Mouse (Mus musculus): ENCODE data around the gene Pde11a.
"Not testable (repeated sequence)": the region's sequence is repeated elsewhere in the genome, so short reads cannot be mapped to it uniquely, and the experiment has no call there.

Pde11a gene

GRCm38 (mm10) chr2:75997726-75998125 lies 340.8 kb downstream of the Pde11a start:
- DNase-seq (ENCODE audit: low read depth, low spot score) = no peak

- DNase-seq (ENCODE audit: low read depth, low spot score) = no peak
These were observed 343.7 kb downstream of the Pde11a start for GRCm38 (mm10) chr2:75994841-75995240.

GRCm38 (mm10) chr2:75991581-75992205 lies 346.9 kb downstream of the Pde11a start:
- DNase-seq (ENCODE audit: low read depth, low spot score) = no peak

GRCm38 (mm10) chr2:75990885-75991539 lies 347.6 kb downstream of the Pde11a start:
- DNase-seq (ENCODE audit: low read depth, low spot score) = peak; percentile 70

- DNase-seq (ENCODE audit: low read depth, low spot score) = no peak
These were observed 348.9 kb downstream of the Pde11a start for GRCm38 (mm10) chr2:75989694-75990093.

- no peak for DNase-seq (ENCODE audit: low read depth, low spot score)
These were observed 349.7 kb downstream of the Pde11a start for GRCm38 (mm10) chr2:75988779-75989363.

GRCm38 (mm10) chr2:75988378-75988777 lies 350.2 kb downstream of the Pde11a start:
- DNase-seq (ENCODE audit: low read depth, low spot score) = no peak

- no peak for DNase-seq (ENCODE audit: low read depth, low spot score)
These were observed 350.8 kb downstream of the Pde11a start for GRCm38 (mm10) chr2:75987739-75988138.

GRCm38 (mm10) chr2:75985124-75985523 lies 353.4 kb downstream of the Pde11a start:
- DNase-seq (ENCODE audit: low read depth, low spot score) = peak; percentile 68

GRCm38 (mm10) chr2:75983847-75984246 lies 354.7 kb downstream of the Pde11a start:
- no peak for DNase-seq (ENCODE audit: low read depth, low spot score)

- no peak for DNase-seq (ENCODE audit: low read depth, low spot score)
These were observed 355.5 kb downstream of the Pde11a start for GRCm38 (mm10) chr2:75983091-75983490.

GRCm38 (mm10) chr2:75982626-75983025 lies 355.9 kb downstream of the Pde11a start:
- DNase-seq (ENCODE audit: low read depth, low spot score) = no peak

GRCm38 (mm10) chr2:75981440-75982081 lies 357.0 kb downstream of the Pde11a start, which contains the start of gene Ttc30a1:
Gene Ttc30a1, minus strand, starts transcription at chr2:75981967.
- DNase-seq (ENCODE audit: low read depth, low spot score) = not testable (repeated sequence)

- not testable (repeated sequence) for DNase-seq (ENCODE audit: low read depth, low spot score)
These were observed 357.6 kb downstream of the Pde11a start for GRCm38 (mm10) chr2:75980933-75981439.

GRCm38 (mm10) chr2:75977752-75978368 lies 360.7 kb downstream of the Pde11a start, which contains the start of gene Ttc30a2:
Gene Ttc30a2, minus strand, starts transcription at chr2:75978170.
- DNase-seq (ENCODE audit: low read depth, low spot score) = not testable (repeated sequence)

GRCm38 (mm10) chr2:75976070-75976469 lies 362.5 kb downstream of the Pde11a start:
- DNase-seq (ENCODE audit: low read depth, low spot score) = not testable (repeated sequence)

GRCm38 (mm10) chr2:75974131-75974530 lies 364.4 kb downstream of the Pde11a start:
- no peak for DNase-seq (ENCODE audit: low read depth, low spot score)

GRCm38 (mm10) chr2:75964972-75965371 lies 373.6 kb downstream of the Pde11a start:
- peak; percentile 56 for DNase-seq (ENCODE audit: low read depth, low spot score)

- no peak for DNase-seq (ENCODE audit: low read depth, low spot score)
These were observed 374.1 kb downstream of the Pde11a start for GRCm38 (mm10) chr2:75964512-75964911.

GRCm38 (mm10) chr2:75964051-75964450 lies 374.5 kb downstream of the Pde11a start:
- DNase-seq (ENCODE audit: low read depth, low spot score) = no peak

- no peak for DNase-seq (ENCODE audit: low read depth, low spot score)
These were observed 375.2 kb downstream of the Pde11a start for GRCm38 (mm10) chr2:75963211-75963840.
